Mouse (Mus musculus): Measurements from ENCODE around the gene Commd8.

GRCm38 (mm10) chr5:72202016-72202415 is 34.0 kb upstream of the Commd8 start:
- no peak for TF ChIP-seq CTCF (IDR thresholded peaks at IDR 0.05)
- TF ChIP-seq EP300 (IDR thresholded peaks at IDR 0.05), result peak; percentile 52; the same call in 1 of the 2 replicates
